Mouse (Mus musculus) hindbrain, embryonic 10.5 days (tissue): ENCODE measurements around the gene Ly6g5c. TPM values are rescaled to one million over a fixed set of nuclear protein-coding genes. Genes with fewer than 3 reads are reported as not detected.

ENCODE experiments used
- DNase-seq: peaks from one replicate; pipeline ENCODE4 v3.0.0-alpha.2; 2017; ENCODE audit warnings: low spot score
- H3K27ac ChIP-seq: fragments of 300-500 bp; sonication (generic); 2 replicates; pipeline ENCODE4 v1.5.1; 2016; ENCODE audit warnings: mild to moderate bottlenecking, moderate library complexity
- H3K27me3 ChIP-seq: fragments of 300-500 bp; sonication (generic); 2 replicates; pipeline ENCODE4 v1.6.1; 2016; ENCODE audit warnings: mild to moderate bottlenecking; ENCODE audit not compliant: poor library complexity, insufficient read depth, severe bottlenecking
- H3K36me3 ChIP-seq: fragments of 300-500 bp; sonication (generic); 2 replicates; pipeline ENCODE4 v1.6.1; 2016; ENCODE audit warnings: mild to moderate bottlenecking, moderate library complexity
- H3K4me1 ChIP-seq: fragments of 300-500 bp; sonication (generic); replicated peaks from 2 replicates; pipeline ENCODE4 v1.6.1; 2016; ENCODE audit warnings: mild to moderate bottlenecking
- H3K4me3 ChIP-seq: fragments of 300-500 bp; sonication (generic); 2 replicates; pipeline ENCODE4 v1.5.1; 2016; ENCODE audit warnings: mild to moderate bottlenecking, moderate library complexity
- H3K9me3 ChIP-seq: fragments of 300-500 bp; sonication (generic); 2 replicates; pipeline ENCODE4 v1.6.1; 2016; ENCODE audit warnings: mild to moderate bottlenecking, moderate library complexity
- WGBS: fragments of 180-500 bp; shearing (Covaris S2); methylation state at CpG from one replicate; pipeline ENCODE4 v1.1.7; 2016; 5-methylcytosine and 5-hydroxymethylcytosine counted together
- polyA plus RNA-seq: library from polyadenylated mRNA; unstranded; fragments of >200 nt; fragmentation: Nextera tagmentation; extraction: Ambion mirVana; gene quantifications from 2 replicates; pipeline ENCODE4 v1.2.1, GENCODE M21; 2016

Ly6g5c gene
- polyA plus RNA-seq = not detected in 2 replicates

GRCm38 (mm10) chr17:35108097-35108496, at the start of gene Ly6g5c:
Gene Ly6g5c, plus strand, starts transcription at chr17:35108279.
- H3K27me3 ChIP-seq = no peaks in the 10 kb centered on the region
- no peaks in the 10 kb centered on the region for H3K9me3 ChIP-seq
- DNase-seq = no peak
- peaks cover 18% of the 10 kb centered on the region for H3K36me3 ChIP-seq
- H3K4me3 ChIP-seq = no peak within 1 kb of the TSS
- H3K4me1 ChIP-seq = peaks cover 30% of the 10 kb centered on the region
- 90% methylated on average over 6 of the region's 6 CpGs for WGBS
- no peak within 1 kb of the TSS for H3K27ac ChIP-seq

DNA sequence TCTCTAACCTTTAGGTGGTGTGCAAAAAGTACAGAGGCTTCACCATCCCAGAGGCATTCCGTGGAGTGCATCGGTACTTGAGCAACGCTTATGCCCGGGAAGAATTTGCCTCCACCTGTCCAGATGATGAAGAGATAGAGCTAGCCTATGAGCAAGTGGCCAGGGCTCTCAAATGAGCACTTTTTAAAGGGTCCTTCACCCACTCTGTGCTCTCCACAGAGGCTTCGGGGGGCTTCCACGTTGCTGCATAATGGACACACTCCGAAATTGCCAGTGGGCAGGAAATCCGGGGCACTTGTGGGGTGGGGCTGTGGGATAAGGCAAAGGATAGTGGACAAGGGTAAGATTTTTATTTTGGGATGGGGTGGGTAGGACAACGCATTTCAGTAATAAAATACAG, 49.8 kb upstream of the Ly6g5c start:
- no peak for DNase-seq
- Histone ChIP-seq H3K27ac (peak overlapping the region; percentile 99), H3K9me3 (0 out of 2 replicates have a peak, but pooled peaks cover 5% of the 10 kb centered on the region), H3K4me1 (peaks cover 38% of the 10 kb centered on the region), H3K4me3 (peak overlapping the region; percentile 93), H3K36me3 (peaks cover 83% of the 10 kb centered on the region), H3K27me3 (peaks cover 12% of the 10 kb centered on the region)
- 74% methylated on average over 9 of the region's 9 CpGs for WGBS

GRCm38 (mm10) chr17:35058911-35059892, 48.9 kb upstream of the Ly6g5c start, which contains the start of gene Ddah2:
Gene Ddah2, plus strand, starts transcription at chr17:35059035.
- under 1% methylated on average over 57 of the region's 57 CpGs for WGBS
- Histone ChIP-seq H3K4me3 (peak within 1 kb of the TSS; percentile 93), H3K36me3 (peaks cover 76% of the 10 kb centered on the region), H3K4me1 (peaks cover 42% of the 10 kb centered on the region), H3K27me3 (peaks cover 21% of the 10 kb centered on the region), H3K27ac (peak within 1 kb of the TSS; percentile 99), H3K9me3 (0 out of 2 replicates have a peak, but pooled peaks cover 2% of the 10 kb centered on the region)
- peak; percentile 95 for DNase-seq

DNA sequence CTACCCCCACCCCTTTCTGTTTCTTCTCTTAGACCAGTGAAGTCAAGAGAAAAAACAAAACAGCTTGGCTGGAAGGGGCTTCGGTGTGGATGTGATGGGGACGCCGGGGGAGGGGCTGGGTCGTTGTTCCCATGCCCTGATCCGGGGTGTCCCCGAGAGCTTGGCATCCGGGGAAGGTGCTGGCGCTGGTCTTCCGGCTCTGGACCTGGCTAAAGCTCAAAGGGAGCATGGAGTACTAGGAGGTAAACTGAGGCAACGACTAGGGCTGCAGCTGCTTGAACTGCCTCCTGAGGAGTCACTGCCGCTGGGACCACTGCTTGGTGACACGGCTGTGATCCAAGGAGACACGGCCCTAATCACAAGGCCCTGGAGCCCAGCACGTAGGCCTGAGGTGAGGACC, 48.0 kb upstream of the Ly6g5c start:
- Histone ChIP-seq H3K36me3 (peaks cover 68% of the 10 kb centered on the region), H3K27me3 (peaks cover 29% of the 10 kb centered on the region), H3K27ac (peak overlapping the region; percentile 99), H3K9me3 (no peaks in the 10 kb centered on the region), H3K4me1 (peaks cover 51% of the 10 kb centered on the region), H3K4me3 (peak overlapping the region; percentile 93)
- WGBS = 27% methylated on average over 14 of the region's 14 CpGs
- DNase-seq = no peak

GRCm38 (mm10) chr17:35060737-35061297, 47.3 kb upstream of the Ly6g5c start:
- Histone ChIP-seq H3K27me3 (peaks cover 37% of the 10 kb centered on the region), H3K27ac (peak overlapping the region; percentile 62; the same call in 1 of the 2 replicates), H3K36me3 (peaks cover 60% of the 10 kb centered on the region), H3K4me1 (peaks cover 59% of the 10 kb centered on the region), H3K9me3 (no peaks in the 10 kb centered on the region), H3K4me3 (peak overlapping the region; percentile 93)
- no peak for DNase-seq
- 58% methylated on average over 22 of the region's 22 CpGs for WGBS

DNA sequence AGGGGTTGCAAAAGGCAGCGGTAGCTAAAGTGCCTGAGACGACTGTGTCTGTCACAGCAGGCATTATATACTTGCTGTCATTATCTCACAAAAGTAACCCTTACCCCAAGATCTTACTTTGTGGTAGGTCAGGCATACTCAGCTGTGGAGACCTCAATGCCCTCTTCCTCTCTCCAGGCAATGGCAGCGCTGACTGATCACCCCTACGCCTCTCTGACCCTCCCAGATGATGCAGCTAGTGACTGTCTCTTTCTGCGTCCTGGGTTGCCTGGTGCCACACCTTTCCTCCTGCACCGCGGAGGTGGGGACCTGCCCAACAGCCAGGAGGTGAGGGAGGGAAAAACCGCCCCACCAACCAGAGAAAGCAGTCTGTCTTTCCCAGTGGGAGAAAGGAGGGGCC, 46.8 kb upstream of the Ly6g5c start:
- Histone ChIP-seq H3K4me1 (peaks cover 61% of the 10 kb centered on the region), H3K4me3 (peak overlapping the region; percentile 93; the same call in 1 of the 2 replicates)
- no peak for DNase-seq

GRCm38 (mm10) chr17:35063466-35063865, 44.6 kb upstream of the Ly6g5c start:
- Histone ChIP-seq H3K9me3 (no peaks in the 10 kb centered on the region), H3K4me1 (peaks cover 54% of the 10 kb centered on the region), H3K27ac (no peak overlapping the region), H3K27me3 (peaks cover 62% of the 10 kb centered on the region), H3K36me3 (peaks cover 35% of the 10 kb centered on the region), H3K4me3 (no peak overlapping the region)
- whole genome bisulfite sequencing = 93% methylated on average over 3 of the region's 3 CpGs
- DNase-seq = no peak

More for the DNA sequence above, 46.8 kb upstream of the Ly6g5c start:
- no peak overlapping the region for H3K27ac ChIP-seq
- 87% methylated on average over 8 of the region's 8 CpGs for WGBS
- peaks cover 56% of the 10 kb centered on the region for H3K36me3 ChIP-seq
- H3K9me3 ChIP-seq = no peaks in the 10 kb centered on the region
- H3K27me3 ChIP-seq = peaks cover 42% of the 10 kb centered on the region

DNA sequence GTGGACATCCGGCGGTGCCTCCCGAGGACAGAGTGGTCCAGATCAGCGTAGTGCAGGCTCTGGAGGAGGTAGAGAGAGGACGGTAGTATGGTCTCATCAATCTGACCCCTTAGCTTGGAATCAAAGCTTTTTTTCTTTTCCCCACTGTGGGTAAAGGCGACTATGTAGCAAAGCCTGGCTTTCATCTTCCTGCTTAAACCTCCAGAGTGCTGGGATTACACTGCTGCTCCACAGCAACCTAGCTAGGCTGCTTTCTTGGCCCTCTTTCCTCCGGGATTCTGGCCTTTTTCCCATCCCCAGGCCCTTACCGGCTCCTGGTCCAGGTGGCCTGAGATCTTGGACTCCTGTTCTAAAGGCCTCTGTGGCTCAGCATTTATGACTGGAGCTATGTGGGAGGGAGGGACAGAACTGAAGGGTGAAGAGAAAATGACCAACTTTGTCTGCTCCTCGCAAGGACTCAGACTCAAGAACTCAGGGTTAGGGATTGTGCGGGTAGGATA, 43.7 kb upstream of the Ly6g5c start:
- WGBS = 36% methylated on average over 10 of the region's 10 CpGs
- DNase-seq = no peak
- H3K4me1 ChIP-seq = peaks cover 49% of the 10 kb centered on the region
- peaks cover 68% of the 10 kb centered on the region for H3K27me3 ChIP-seq
- peaks cover 35% of the 10 kb centered on the region for H3K36me3 ChIP-seq
- peak overlapping the region; percentile 54 for H3K4me3 ChIP-seq
- no peaks in the 10 kb centered on the region for H3K9me3 ChIP-seq
- H3K27ac ChIP-seq = no peak overlapping the region; the same call in 1 of the 2 replicates

DNA sequence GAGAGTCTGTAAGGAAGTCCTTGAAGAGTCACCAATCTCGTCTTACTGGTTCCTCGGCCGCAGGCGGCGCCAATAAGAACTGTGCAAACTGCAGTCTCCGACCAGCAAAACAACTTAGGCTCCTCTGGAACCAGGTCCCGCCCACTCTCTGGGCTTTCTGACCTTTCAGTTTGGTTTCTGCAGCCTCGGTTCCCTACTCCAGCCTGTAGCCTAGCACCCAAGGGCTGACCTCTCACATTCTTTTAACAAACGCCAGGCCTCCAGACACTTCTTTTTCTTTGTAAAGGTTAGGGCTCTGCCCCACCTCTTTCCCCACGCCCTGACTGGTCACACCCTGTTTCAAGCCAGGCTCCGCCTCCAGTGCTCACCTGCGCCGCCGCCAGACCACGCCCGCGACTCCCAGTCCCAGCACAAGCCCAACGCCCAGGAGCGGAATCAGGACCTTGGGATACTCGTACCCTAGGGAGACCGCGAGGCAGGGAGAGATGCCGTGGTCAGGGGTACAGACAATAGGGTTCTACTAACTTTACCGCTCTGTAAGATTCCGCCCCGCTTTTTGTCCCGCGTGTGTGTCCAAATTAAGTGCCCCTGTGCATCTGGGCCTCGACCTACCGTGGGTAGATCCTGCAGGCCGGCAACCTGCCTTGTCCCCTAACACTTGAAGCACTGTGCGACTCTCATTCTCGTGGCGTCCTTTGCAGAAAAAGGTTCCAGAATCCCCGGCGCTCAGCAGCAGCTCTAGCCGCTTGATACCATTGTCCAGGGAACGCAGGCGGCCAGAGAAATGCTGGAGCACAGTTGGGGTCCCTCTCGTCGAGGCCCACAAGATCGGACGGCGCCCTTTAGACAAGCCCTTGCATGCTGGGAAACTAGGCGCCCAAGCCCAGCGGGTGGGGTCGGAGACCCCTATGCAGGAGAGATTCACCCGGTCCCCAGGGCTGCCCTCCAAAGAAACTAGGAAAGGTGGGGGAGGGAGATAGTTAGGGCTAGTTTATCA, 42.8 kb upstream of the Ly6g5c start, which contains the start of gene Ly6g6c:
TSS of gene Ly6g6c (plus strand) at position 438 of the 997 bp plus-strand sequence.
- H3K4me3 ChIP-seq = peak within 1 kb of the TSS; percentile 54

GRCm38 (mm10) chr17:35066084-35066483, 42.0 kb upstream of the Ly6g5c start, which contains the start of gene Mpig6b:
Gene Mpig6b, minus strand, starts transcription at chr17:35066184.
- Histone ChIP-seq H3K27me3 (peaks cover 68% of the 10 kb centered on the region), H3K36me3 (peaks cover 24% of the 10 kb centered on the region)
- DNase-seq = no peak

More for the DNA sequence above, 42.8 kb upstream of the Ly6g5c start, which contains the start of gene Ly6g6c:
- WGBS = under 1% methylated on average over 48 of the region's 48 CpGs
- peaks cover 44% of the 10 kb centered on the region for H3K4me1 ChIP-seq
- H3K27me3 ChIP-seq = peaks cover 68% of the 10 kb centered on the region
- no peaks in the 10 kb centered on the region for H3K9me3 ChIP-seq
- H3K27ac ChIP-seq = peak within 1 kb of the TSS; percentile 81
- H3K36me3 ChIP-seq = peaks cover 32% of the 10 kb centered on the region
- DNase-seq = peak; percentile 68

GRCm38 (mm10) chr17:35068213-35068914, 39.7 kb upstream of the Ly6g5c start:
- no peak for DNase-seq
- H3K4me3 ChIP-seq = no peak overlapping the region
- H3K9me3 ChIP-seq = no peaks in the 10 kb centered on the region
- H3K36me3 ChIP-seq = peaks cover 1% of the 10 kb centered on the region
- peaks cover 55% of the 10 kb centered on the region for H3K27me3 ChIP-seq
- peaks cover 29% of the 10 kb centered on the region for H3K4me1 ChIP-seq
- no peak overlapping the region for H3K27ac ChIP-seq
- 86% methylated on average over 17 of the region's 17 CpGs for WGBS

More at GRCm38 (mm10) chr17:35066084-35066483, 42.0 kb upstream of the Ly6g5c start, which contains the start of gene Mpig6b:
- Histone ChIP-seq H3K4me3 (peak within 1 kb of the TSS; percentile 54), H3K27ac (peak within 1 kb of the TSS; percentile 81), H3K9me3 (no peaks in the 10 kb centered on the region), H3K4me1 (peaks cover 38% of the 10 kb centered on the region)
- WGBS = 42% methylated on average over 10 of the region's 10 CpGs
